Mouse (Mus musculus): ENCODE measurements around the gene Mtch2.

GRCm38 (mm10) chr2:90913671-90914070 is 66.7 kb downstream of the Mtch2 start:
- no peak for TF ChIP-seq GATA1 (IDR thresholded peaks at IDR 0.05; ENCODE audit: borderline replicate concordance, low read length)
- TF ChIP-seq FLI1 (IDR thresholded peaks at IDR 0.05; ENCODE audit: low read length) = no peak
